Mouse (Mus musculus) brain, embryonic 14.5 days (tissue): ENCODE results near the gene Comp. TPM values are rescaled to one million over a fixed set of nuclear protein-coding genes. Genes with fewer than 3 reads are reported as not detected.

Source experiments
- DNase-seq: peaks from one replicate; pipeline ENCODE4 v3.0.0-alpha.2; 2011; ENCODE audit warnings: low read depth
- CTCF ChIP-seq: fragments of 200-500 bp; IDR thresholded peaks from 2 replicates; pipeline ENCODE4 v1.5.1; 2012; ENCODE audit warnings: inconsistent platforms, mild to moderate bottlenecking, moderate library complexity, borderline replicate concordance; ENCODE audit not compliant: insufficient read depth, insufficient read length; ENCODE audit errors: extremely low read depth
- POLR2A ChIP-seq: fragments of 200-500 bp; IDR thresholded peaks from 2 replicates; pipeline ENCODE4 v1.6.1; 2012; ENCODE audit warnings: mild to moderate bottlenecking, inconsistent platforms, borderline replicate concordance; ENCODE audit not compliant: poor library complexity, insufficient read depth, insufficient read length, severe bottlenecking; ENCODE audit errors: extremely low read depth
- polyA plus RNA-seq: library from polyadenylated mRNA; depleted of rRNA; stranded (reverse); fragments of >200 nt; gene quantifications from 2 replicates; pipeline ENCODE4 v1.2.3, GENCODE M21; 2012

The Comp gene
- polyA plus RNA-seq, 1 experiment = 0.12 TPM

GRCm38 (mm10) chr8:70359411-70359810 is 13.9 kb upstream of the Comp start:
- TF ChIP-seq CTCF = no peak
- no peak for TF ChIP-seq POLR2A
- DNase-seq = peak; percentile 56

- TF ChIP-seq CTCF (peak; percentile 26; the same call in 1 of the 2 replicates), POLR2A (no peak)
Measured at GRCm38 (mm10) chr8:70360769-70361168, 12.6 kb upstream of the Comp start.

GRCm38 (mm10) chr8:70361484-70362032 is 11.8 kb upstream of the Comp start:
- TF ChIP-seq POLR2A (no peak), CTCF (no peak)
- no peak for DNase-seq

More at GRCm38 (mm10) chr8:70360769-70361168, 12.6 kb upstream of the Comp start:
- no peak for DNase-seq

GRCm38 (mm10) chr8:70364066-70364465 is 9.3 kb upstream of the Comp start:
- TF ChIP-seq CTCF (no peak), POLR2A (no peak)
- no peak for DNase-seq

- no peak for TF ChIP-seq CTCF
- TF ChIP-seq POLR2A = no peak
- no peak for DNase-seq
Measured at GRCm38 (mm10) chr8:70366588-70366987, 6.8 kb upstream of the Comp start.

GRCm38 (mm10) chr8:70370476-70370875 is 2.9 kb upstream of the Comp start:
- no peak for DNase-seq
- TF ChIP-seq CTCF (no peak), POLR2A (no peak)

GRCm38 (mm10) chr8:70371951-70372350 is 1.4 kb upstream of the Comp start:
- TF ChIP-seq POLR2A (no peak), CTCF (no peak)
- DNase-seq = no peak

GRCm38 (mm10) chr8:70374318-70374927 is 1.1 kb downstream of the Comp start:
- peak; percentile 42 for DNase-seq
- no peak for TF ChIP-seq CTCF
- no peak for TF ChIP-seq POLR2A

GRCm38 (mm10) chr8:70375212-70375859 is 2.0 kb downstream of the Comp start:
- DNase-seq = no peak
- TF ChIP-seq POLR2A = no peak
- no peak for TF ChIP-seq CTCF

- no peak for DNase-seq
- TF ChIP-seq POLR2A (no peak), CTCF (no peak)
Measured at GRCm38 (mm10) chr8:70376275-70376741, 3.0 kb downstream of the Comp start.

GRCm38 (mm10) chr8:70377049-70377448 is 3.7 kb downstream of the Comp start:
- TF ChIP-seq CTCF (no peak), POLR2A (no peak)
- no peak for DNase-seq

GRCm38 (mm10) chr8:70380069-70380468 is 6.7 kb downstream of the Comp start:
- no peak for DNase-seq
- TF ChIP-seq POLR2A (no peak), CTCF (no peak)

GRCm38 (mm10) chr8:70383287-70383686 is 9.9 kb downstream of the Comp start:
- DNase-seq = peak; percentile 69
- peak; percentile 78 for TF ChIP-seq CTCF
- TF ChIP-seq POLR2A = no peak
